Mouse (Mus musculus): ENCODE measurements at regions not wholly inside any gene's neighbourhood (a gene's known extent, or its start where the extent isn't known, plus 50 kb on each side); places are given as distances from the start of the nearest gene placed in this dataset.

DNA sequence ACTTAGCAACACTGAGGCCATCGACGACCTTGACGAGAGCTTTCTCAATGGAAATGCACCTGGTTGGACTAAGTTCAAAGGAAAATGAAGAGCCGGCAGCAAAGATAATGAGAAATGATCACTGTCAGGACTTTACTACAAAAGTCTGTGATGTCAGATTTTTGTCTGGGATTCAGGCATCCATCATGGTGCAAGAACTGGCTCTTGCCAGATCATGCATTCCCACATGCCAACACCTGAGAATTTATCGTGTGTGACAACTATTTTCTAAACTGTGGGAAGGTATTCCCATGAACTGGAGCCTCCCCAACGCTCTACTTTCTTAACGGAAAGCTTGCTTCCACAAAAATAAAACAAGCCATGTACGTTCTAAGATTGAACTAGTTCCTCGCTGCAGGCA lies 58.1 kb downstream of the Irx6 start:
- no peak for TF ChIP-seq CTCF (IDR thresholded peaks at IDR 0.05; ENCODE audit: low read depth)

DNA sequence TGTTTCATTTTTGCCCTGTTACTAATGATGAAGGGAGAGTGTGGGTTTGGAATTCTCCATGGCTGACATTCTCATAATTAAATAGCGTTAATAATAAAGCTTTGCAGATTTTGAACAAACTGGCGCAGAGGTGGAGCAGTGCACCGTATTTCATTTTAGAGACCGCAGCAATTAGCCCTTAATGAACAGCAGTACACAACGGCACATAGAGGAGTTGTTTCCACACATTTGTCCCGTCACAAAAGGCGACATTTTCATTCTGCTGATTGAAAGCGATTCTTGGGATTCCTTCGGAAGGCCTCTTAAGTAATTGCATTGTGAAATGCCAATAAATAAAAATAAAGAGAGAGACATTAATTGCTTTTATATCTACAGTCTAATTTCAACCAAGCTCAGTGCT lies 61.6 kb downstream of the Irx6 start:
- no peak for DNase-seq (ENCODE audit: low spot score)
- Histone ChIP-seq H3K4me2 (ENCODE audit: low read depth, low read length) (no peak overlapping the region), H3K27me3 (ENCODE audit: insufficient read depth, low read length) (no peaks in the 10 kb centered on the region), H3K4me3 (ENCODE audit: low read length) (no peak overlapping the region), H3K27ac (no peak overlapping the region), H3K36me3 (ENCODE audit: insufficient read depth, low read length) (no peaks in the 10 kb centered on the region), H3K9ac (replicated peaks; ENCODE audit: low read length) (no peak overlapping the region), H3K4me1 (ENCODE audit: insufficient read depth, low read length) (no peaks in the 10 kb centered on the region), H3K9me3 (ENCODE audit: low read length) (no peaks in the 10 kb centered on the region)
- WGBS, result 64% methylated on average over 9 of the region's 9 CpGs
- ATAC-seq, result no peak
- TF ChIP-seq CTCF (IDR thresholded peaks at IDR 0.05; ENCODE audit: low read depth), result no peak

More for the DNA sequence above, 58.1 kb downstream of the Irx6 start:
- Histone ChIP-seq H3K27ac (no peak overlapping the region), H3K4me2 (ENCODE audit: low read depth, low read length) (no peak overlapping the region), H3K27me3 (ENCODE audit: insufficient read depth, low read length) (no peaks in the 10 kb centered on the region), H3K4me3 (ENCODE audit: low read length) (no peak overlapping the region), H3K9ac (replicated peaks; ENCODE audit: low read length) (no peak overlapping the region), H3K36me3 (ENCODE audit: insufficient read depth, low read length) (no peaks in the 10 kb centered on the region), H3K9me3 (ENCODE audit: low read length) (no peaks in the 10 kb centered on the region), H3K4me1 (ENCODE audit: insufficient read depth, low read length) (no peaks in the 10 kb centered on the region)
- DNase-seq (ENCODE audit: low spot score) (no peak), ATAC-seq (no peak)
- 89% methylated on average over 9 of the region's 9 CpGs for WGBS

DNA sequence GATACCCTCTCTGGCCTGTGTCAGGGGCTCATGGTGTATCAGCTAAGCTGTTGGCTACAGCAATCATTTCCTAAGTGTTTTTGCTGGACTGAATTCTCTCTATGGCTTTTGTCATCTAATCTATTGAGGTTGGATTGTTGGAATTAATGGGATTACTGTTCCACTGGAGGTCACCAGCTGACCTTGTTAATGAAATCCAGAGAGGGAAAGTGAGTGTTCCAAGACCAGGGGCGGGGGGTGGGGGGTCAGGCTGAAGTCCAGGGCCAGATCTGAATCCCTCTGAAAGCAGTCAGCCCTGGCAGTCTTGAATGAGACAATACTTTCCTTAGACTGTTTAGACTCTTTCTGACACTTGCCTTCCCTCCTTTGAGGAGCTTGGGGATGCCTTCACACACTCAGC lies 64.0 kb downstream of the Irx6 start:
- Histone ChIP-seq H3K4me3 (ENCODE audit: low read length) (no peak overlapping the region), H3K9me3 (ENCODE audit: low read length) (no peaks in the 10 kb centered on the region), H3K9ac (replicated peaks; ENCODE audit: low read length) (no peak overlapping the region), H3K27me3 (ENCODE audit: insufficient read depth, low read length) (no peaks in the 10 kb centered on the region), H3K4me2 (ENCODE audit: low read depth, low read length) (no peak overlapping the region), H3K4me1 (ENCODE audit: insufficient read depth, low read length) (no peaks in the 10 kb centered on the region), H3K27ac (no peak overlapping the region), H3K36me3 (ENCODE audit: insufficient read depth, low read length) (no peaks in the 10 kb centered on the region)
- WGBS, result 38% methylated on average over 1 of the region's 1 CpGs
- no peak for TF ChIP-seq CTCF (IDR thresholded peaks at IDR 0.05; ENCODE audit: low read depth)
- DNase-seq (ENCODE audit: low spot score) (no peak), ATAC-seq (no peak)

DNA sequence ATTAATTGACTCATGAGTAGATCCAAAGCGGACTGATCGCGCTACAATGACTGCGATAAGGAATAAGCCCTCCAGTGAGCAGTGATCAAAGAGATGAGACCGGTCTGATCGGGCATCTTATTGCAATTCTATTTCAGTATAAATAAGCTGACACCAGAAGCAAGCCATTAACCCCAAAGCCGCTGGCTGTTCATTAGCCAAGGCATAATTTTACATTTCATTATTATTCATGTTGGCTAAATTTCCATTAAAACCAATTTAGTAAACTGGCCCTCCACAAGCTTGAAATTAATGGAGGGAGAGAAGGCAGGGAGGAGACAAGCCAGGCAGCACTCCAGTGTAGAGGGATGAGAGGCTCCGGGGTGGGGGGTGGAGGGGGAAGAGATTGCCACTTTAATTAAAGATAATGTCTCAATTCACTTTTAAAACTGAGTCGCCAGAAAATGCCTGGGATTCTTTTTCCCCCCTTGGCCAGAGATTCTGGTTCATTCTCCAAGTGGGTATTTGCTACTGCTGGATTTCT lies 66.3 kb downstream of the Irx6 start:
- Histone ChIP-seq H3K27me3 (ENCODE audit: insufficient read depth, low read length) (no peaks in the 10 kb centered on the region), H3K9me3 (ENCODE audit: low read length) (no peaks in the 10 kb centered on the region), H3K36me3 (ENCODE audit: insufficient read depth, low read length) (no peaks in the 10 kb centered on the region), H3K4me1 (ENCODE audit: insufficient read depth, low read length) (no peaks in the 10 kb centered on the region), H3K9ac (replicated peaks; ENCODE audit: low read length) (no peak overlapping the region), H3K4me2 (ENCODE audit: low read depth, low read length) (no peak overlapping the region), H3K4me3 (ENCODE audit: low read length) (no peak overlapping the region), H3K27ac (no peak overlapping the region)
- DNase-seq (ENCODE audit: low spot score) (no peak), ATAC-seq (no peak)
- 57% methylated on average over 9 of the region's 9 CpGs for WGBS
- TF ChIP-seq CTCF (IDR thresholded peaks at IDR 0.05; ENCODE audit: low read depth), result no peak

DNA sequence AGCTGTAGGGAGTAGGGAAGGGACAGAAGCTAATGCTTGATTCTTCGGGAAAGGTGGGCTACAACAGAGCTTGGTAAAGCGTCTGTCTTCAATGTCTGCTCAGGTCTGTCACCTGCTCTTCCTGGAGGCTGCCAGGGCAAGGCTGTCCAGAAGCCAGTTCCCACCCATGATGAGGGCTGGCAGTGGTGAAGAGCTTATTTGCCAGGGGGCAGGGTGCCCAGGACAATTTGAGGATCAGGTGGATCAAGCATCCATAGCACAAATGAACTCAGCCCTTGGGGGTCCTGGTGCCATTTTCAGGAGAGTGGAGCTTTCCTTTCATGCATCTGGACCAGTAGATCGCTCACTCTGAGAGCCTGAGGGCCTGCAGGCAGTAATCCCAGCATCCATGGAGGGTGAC lies 67.7 kb downstream of the Irx6 start:
- no peaks in the 10 kb centered on the region for H3K36me3 ChIP-seq (ENCODE audit: insufficient read depth, low read length)
- no peaks in the 10 kb centered on the region for H3K9me3 ChIP-seq (ENCODE audit: low read length)
- ATAC-seq (no peak), DNase-seq (ENCODE audit: low spot score) (no peak)
- H3K27me3 ChIP-seq (ENCODE audit: insufficient read depth, low read length), result no peaks in the 10 kb centered on the region
- H3K27ac ChIP-seq, result no peak overlapping the region
- no peak overlapping the region for H3K4me2 ChIP-seq (ENCODE audit: low read depth, low read length)
- H3K4me1 ChIP-seq (ENCODE audit: insufficient read depth, low read length), result no peaks in the 10 kb centered on the region
- TF ChIP-seq CTCF (IDR thresholded peaks at IDR 0.05; ENCODE audit: low read depth), result no peak
- WGBS, result 66% methylated on average over 3 of the region's 3 CpGs
- H3K9ac ChIP-seq (replicated peaks; ENCODE audit: low read length), result no peak overlapping the region
- no peak overlapping the region for H3K4me3 ChIP-seq (ENCODE audit: low read length)

DNA sequence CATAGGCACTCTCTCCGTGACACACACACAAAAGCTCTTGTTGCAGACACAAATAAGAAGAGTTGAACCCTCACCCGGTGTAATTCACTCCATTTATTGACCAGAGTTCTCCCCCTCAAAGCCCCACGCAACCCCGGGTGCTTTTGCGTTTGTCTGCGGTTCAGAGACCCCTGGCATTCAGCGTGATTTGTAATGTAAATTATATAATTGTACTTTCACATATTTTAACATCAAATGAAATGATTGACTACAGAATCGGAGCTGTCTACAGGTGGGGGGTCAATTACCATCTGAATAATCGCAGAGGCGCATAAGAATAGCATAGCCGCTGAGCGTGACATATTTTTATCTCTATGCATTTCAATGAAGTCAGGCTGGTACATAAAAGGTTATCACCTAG lies 69.0 kb downstream of the Irx6 start:
- Histone ChIP-seq H3K4me2 (ENCODE audit: low read depth, low read length) (no peak overlapping the region), H3K4me3 (ENCODE audit: low read length) (no peak overlapping the region), H3K36me3 (ENCODE audit: insufficient read depth, low read length) (no peaks in the 10 kb centered on the region), H3K27me3 (ENCODE audit: insufficient read depth, low read length) (no peaks in the 10 kb centered on the region), H3K9me3 (ENCODE audit: low read length) (no peaks in the 10 kb centered on the region), H3K27ac (no peak overlapping the region), H3K4me1 (ENCODE audit: insufficient read depth, low read length) (no peaks in the 10 kb centered on the region), H3K9ac (replicated peaks; ENCODE audit: low read length) (no peak overlapping the region)
- ATAC-seq (no peak), DNase-seq (ENCODE audit: low spot score) (no peak)
- WGBS, result 20% methylated on average over 12 of the region's 12 CpGs
- TF ChIP-seq CTCF (IDR thresholded peaks at IDR 0.05; ENCODE audit: low read depth), result no peak

DNA sequence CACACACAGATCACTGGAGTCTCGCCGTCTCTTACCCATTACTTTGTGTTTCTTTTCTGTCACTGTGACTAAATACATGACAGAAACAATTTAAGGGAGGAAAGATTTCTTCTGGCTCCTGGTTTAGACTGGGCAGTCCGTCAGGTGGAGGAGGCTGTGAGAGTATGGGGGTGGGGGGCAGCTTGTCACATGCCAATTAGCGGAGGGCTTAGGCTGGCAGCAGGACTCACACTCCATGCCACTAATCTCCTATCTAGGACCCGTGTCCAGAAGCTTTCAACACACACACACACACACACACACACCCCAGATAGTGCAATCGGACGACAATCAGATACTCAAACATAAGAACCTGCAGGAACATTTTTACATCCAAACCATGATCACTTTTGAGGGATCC lies 73.0 kb downstream of the Irx6 start:
- Histone ChIP-seq H3K27ac (no peak overlapping the region), H3K4me1 (ENCODE audit: insufficient read depth, low read length) (no peaks in the 10 kb centered on the region), H3K9ac (replicated peaks; ENCODE audit: low read length) (no peak overlapping the region), H3K9me3 (ENCODE audit: low read length) (no peaks in the 10 kb centered on the region), H3K36me3 (ENCODE audit: insufficient read depth, low read length) (no peaks in the 10 kb centered on the region), H3K27me3 (ENCODE audit: insufficient read depth, low read length) (no peaks in the 10 kb centered on the region), H3K4me2 (ENCODE audit: low read depth, low read length) (no peak overlapping the region), H3K4me3 (ENCODE audit: low read length) (no peak overlapping the region)
- TF ChIP-seq CTCF (IDR thresholded peaks at IDR 0.05; ENCODE audit: low read depth), result no peak
- no peak for ATAC-seq
- WGBS, result 58% methylated on average over 7 of the region's 7 CpGs
- no peak for DNase-seq (ENCODE audit: low spot score)

All from hindbrain, postnatal 0 days (tissue).